Mouse (Mus musculus): ENCODE results near the gene Khdc4.
"Not testable (repeated sequence)": the region's sequence is repeated elsewhere in the genome, so short reads cannot be mapped to it uniquely, and the experiment has no call there.

Khdc4 gene

GRCm38 (mm10) chr3:88655619-88656018 is 30.0 kb upstream of the Khdc4 start:
- no peak for DNase-seq (ENCODE audit: low spot score in 2 of 2)

GRCm38 (mm10) chr3:88658441-88659127 is 27.0 kb upstream of the Khdc4 start:
- DNase-seq (ENCODE audit: low spot score in 2 of 2): no peak

DNA sequence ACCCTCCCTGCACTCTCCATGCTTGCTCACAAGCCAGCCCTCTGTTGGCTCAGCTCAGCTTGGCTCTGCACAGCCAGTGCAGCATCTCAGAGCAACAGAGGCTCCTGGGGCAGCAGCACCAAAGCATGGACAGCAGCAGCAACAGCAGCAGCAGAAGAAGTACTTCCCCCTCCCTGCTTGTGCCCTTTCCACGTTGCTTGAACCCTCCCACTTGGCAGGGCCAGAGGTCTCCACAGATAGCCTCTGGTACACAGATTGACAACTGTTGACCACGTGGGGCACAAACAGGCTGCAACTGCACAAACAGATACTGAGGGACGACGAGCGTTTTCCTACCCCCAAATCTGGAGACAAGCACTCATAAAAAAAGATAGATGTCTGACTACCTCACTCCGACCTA is 25.8 kb upstream of the Khdc4 start:
- no peak for DNase-seq (ENCODE audit: low spot score in 2 of 2)

DNA sequence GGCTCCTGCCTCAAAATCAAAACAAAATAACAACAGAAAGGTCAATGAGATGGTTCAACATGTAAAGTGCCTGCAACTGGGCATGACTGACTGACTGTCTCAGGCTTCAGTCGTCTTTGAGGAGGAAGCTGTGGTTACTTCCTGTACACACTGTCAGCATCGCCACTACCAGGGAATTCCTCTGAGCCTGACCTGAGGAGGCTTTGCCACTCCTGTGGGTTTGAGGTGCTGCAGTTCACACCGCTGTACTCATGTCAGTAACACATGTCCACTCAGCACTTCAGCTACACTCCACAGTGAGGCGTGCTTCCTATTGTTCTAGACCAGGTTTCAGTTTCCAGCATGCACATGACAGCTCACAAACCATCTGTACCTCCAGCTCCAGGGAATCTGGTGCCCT is 21.5 kb upstream of the Khdc4 start:
- no peak for DNase-seq (ENCODE audit: low spot score in 2 of 2)

- DNase-seq (ENCODE audit: low spot score in 2 of 2): peak in 1 of 2 experiments; percentile 46
Observed at GRCm38 (mm10) chr3:88677399-88677798, 8.2 kb upstream of the Khdc4 start.

DNA sequence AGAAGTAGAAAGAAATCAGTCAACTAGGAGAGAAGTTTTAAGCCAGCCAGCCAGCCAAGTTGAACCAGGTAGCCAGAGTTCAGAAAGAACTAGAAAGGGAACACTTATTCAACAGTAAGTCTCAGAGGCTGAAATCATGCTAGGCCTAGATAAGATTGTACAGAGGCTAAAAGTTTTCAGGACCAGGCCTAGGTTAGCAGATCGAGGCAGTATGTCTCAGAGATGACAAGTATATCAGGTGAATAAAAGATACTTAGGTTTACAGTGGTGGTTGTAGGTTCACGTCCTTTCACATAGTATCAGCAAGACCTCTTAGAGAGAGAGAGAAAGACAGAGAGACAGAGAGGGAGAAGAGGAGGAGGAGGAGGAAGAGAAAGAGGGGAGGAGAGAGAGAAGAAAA is 1.8 kb upstream of the Khdc4 start:
- no peak for DNase-seq (ENCODE audit: low spot score in 2 of 2)

DNA sequence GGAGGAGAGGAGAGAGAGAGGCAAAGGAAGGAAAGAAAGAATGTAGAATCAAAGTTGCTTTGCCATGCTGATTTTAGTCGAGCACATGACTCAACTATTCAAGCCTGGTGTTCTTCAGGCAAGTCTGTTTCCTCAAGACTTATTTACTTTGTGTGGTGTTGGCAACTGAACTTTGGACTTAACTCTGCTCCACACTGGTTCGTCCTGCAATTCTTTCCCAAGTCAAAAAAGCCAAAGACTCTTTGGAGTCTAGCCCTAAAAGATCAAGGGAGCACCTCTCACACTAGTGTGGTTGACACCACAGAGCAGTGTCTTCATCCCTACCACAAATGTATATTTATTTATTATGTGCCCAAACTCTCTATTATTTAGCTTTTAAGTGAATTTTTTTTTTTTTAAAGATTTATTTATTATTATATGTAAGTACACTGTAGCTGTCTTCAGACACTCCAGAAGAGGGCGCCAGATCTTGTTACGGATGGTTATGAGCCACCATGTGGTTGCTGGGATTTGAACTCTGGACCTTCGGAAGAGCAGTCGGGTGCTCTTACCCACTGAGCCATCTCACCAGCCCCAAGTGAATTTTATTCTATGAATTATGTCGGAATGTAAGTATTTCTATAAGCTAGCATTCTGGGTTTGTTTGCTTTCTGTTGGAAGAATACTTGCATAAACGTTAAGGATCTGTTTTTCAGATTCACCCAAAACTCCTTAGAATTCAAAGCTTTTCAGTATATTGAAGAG is 1.2 kb upstream of the Khdc4 start:
- DNase-seq (ENCODE audit: low spot score in 2 of 2): no peak

DNA sequence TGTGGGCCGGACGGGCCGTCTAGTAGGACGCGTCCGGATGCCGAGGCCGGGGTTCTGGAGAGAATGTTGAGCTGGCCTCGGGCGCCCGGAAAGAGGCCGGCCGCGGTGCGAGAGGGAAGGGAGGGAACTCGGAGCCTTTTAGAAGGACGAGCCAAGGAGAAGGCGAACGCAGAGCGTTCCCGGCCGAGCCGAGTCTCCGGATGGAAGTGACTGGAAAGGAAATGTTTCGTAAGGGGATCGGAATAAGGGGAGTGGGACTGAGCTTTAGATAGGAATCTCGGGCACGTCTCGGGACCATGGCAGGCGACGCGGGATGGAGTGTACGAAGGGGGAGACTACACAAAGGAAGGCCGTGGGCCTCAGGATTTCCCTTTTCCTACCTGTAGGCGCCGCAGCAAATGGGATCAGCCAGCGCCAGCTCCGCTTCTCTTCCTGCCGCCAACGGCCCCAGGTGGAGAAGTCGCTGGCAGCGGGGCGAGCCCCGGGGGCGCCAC is 402 bp downstream of the Khdc4 start:
- DNase-seq (ENCODE audit: low spot score in 2 of 2): peak; percentile 25 to 47

DNA sequence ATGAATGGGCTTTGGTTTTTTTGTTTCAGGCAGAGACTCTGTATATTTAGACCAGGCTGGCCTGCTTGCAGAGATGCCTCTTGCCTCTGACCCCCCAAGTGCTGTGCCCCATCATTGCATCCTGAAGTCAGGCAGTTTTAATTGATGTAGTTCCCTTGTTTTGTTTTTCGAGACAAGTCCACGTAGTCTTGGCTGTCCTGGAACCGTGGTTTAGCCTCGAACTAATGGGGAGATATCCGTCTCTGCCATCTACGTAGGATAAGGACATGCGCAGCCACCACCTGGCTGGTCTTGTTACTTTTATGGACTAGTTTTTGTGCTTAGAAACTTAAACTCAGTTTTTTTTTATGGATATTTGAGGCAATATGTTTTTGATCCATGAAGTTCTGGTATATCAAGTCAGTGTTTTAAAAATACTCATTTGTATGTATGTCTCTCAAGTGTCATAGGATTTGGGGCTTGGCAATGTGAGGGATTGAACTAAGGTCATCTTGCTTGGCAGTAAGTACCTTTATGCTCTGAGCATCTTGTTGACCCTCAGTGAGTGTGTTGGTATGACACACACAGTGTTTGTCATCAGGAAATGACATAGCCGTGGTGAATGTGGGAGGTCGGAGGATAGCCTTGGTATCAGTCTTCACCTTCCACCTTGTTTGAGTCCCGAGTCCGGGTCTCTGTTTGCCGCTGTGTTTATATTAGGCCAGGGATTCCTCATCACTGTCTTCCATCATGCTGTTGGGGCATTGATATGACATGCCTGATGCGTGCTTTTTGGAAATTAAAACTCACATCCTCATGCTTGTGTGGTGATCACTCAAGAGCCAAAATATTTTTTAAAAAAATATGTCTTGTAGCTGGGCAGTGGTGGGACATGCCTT is 1.4 kb downstream of the Khdc4 start:
- no peak for DNase-seq (ENCODE audit: low spot score in 2 of 2)

GRCm38 (mm10) chr3:88689079-88689478 is 3.5 kb downstream of the Khdc4 start:
- no peak for DNase-seq (ENCODE audit: low spot score in 2 of 2)

DNA sequence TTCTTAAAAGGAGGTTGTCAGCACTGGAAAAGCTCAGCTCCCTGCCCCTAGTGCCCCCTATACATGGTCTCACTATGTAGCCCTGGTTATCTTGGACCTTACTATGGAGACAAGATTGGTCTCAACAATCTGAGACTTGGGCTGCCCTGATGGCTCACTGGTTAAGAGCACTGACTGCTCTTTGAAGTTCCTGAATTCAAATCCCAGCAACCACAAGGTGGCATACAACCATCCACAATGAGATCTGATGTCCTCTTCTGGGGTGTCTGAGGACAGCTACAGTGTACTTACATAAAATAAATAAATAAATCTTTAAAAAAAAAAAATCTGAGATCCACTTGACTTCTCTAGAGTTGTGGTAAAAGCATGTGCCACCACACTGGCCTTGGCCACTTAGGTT is 9.9 kb downstream of the Khdc4 start:
- DNase-seq (ENCODE audit: low spot score in 2 of 2): no peak

DNA sequence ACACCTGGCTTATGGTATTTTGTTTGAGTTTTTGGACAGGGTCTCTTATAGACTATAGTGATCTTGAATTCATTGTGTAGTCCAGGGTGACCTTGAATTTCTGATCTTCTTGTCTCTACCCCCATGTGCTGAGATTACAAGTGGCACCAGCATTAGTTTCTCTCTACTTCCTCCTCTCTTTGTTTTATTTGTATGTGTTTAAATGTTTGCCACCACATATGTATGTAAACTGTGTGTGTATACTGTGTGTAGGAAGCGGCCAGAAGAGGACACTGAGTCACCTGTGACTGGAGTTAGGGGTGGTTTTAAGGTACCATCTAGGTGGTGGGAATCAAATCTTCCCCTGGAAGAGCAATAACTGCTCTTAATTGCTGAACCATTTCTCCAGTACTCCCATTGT is 12.4 kb downstream of the Khdc4 start:
- DNase-seq (ENCODE audit: low spot score in 2 of 2): no peak

DNA sequence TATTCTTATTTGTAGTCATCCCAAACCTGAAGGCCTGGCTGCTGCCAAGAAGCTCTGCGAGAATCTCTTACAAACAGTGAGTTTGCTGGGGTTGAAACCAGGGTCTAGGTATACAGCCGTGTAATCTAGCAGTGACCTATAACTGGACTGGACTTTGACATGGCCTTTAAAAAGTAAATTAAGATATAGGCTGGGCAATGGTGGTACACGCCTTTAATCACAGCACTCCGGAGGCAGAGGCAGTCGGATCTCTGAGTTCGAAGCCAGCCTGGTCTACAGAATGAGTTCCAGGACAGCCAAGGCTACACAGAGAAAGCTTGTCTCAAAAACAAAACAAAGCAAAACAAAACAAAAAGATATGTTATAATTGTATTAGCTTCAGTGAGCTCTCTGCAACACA is 13.2 kb downstream of the Khdc4 start:
- DNase-seq (ENCODE audit: low spot score in 2 of 2): no peak

- DNase-seq (ENCODE audit: low spot score in 2 of 2): no peak
Observed at GRCm38 (mm10) chr3:88700247-88700646, 14.6 kb downstream of the Khdc4 start.

- no peak for DNase-seq (ENCODE audit: low spot score in 2 of 2)
Observed at GRCm38 (mm10) chr3:88701222-88701621, 15.6 kb downstream of the Khdc4 start.

DNA sequence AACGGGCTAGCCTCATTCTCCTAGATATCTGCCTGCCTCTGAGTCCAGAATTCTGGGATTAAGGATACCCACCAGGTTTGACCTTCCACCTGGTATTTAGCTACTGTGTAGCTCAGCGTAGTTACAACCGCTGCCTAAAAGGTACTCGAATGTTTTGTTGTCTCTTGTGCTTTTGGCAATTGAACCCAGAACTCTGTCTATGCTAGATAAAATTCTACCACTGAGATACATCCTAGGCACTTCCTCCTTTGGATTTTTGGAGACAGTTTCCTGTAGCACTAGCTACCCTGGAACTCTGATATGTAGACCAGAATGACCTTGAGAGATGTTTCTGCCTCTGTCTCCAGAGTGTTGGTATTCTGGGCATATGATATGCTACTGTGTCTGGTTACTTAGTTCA is 28.1 kb downstream of the Khdc4 start:
- DNase-seq (ENCODE audit: low spot score in 2 of 2): no peak

- no peak for DNase-seq (ENCODE audit: low spot score in 2 of 2)
Observed at GRCm38 (mm10) chr3:88714725-88715124, 29.1 kb downstream of the Khdc4 start.

DNA sequence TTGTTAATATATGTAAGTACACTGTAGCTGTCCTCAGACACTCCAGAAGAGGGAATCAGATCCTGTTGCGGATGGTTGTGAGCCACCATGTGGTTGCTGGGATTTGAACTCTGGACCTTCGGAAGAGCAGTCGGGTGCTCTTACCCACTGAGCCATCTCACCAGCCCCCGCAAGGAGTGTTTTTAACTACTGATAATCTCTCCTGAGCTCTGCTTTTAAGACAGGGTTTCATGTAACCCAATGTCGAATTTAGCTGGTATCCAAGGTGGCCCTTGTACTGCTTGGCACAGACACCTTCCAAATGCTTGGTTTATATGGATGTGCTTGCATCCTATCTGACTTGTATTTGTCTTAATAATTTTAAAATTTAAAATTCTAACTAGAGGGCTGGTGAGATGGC is 30.1 kb downstream of the Khdc4 start:
- DNase-seq (ENCODE audit: low spot score in 2 of 2): not testable (repeated sequence)

DNA sequence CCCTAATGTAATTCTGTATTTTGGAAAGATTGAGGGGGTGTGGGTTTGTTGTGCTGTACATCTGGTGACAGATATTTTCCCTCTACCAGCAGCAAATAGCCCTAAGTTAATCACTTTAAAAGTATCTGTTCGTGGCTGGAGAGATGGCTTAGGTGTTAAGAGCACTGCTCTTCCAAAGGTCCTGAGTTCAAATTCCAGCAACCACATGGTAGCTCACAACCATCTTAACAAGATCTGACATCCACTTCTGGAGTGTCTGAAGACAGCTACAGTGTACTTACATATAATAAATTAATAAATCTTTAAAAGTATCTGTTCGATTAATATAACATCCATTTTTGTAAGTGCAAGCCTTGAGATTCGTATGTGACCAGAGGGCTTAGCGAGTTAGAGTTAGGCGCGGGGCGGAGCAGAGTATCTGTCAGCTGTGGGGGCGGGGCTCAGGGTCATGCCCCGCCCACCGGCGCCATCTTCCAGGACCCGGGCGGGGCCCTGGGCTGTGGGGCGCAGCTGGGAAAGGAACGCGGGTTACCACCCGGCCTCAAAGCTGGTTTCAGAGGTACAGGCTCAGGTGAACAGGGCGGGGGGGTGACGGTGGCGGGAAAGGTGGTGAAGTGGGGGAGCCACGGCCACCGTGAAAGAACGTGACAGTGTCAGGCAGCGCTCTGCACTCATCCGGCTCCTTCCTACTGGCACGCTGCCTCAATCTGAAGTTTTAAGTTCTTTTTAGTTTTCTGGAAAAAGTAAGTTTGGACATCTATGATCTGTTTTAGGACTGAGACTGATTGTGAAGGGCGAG is 31.0 kb downstream of the Khdc4 start, which contains the start of gene Rit1:
TSS of gene Rit1 (plus strand) at position 440 of the 799 bp plus-strand sequence.
- peak; percentile 68 to 76 for DNase-seq (ENCODE audit: low spot score in 2 of 2)

GRCm38 (mm10) chr3:88717198-88717798 is 31.7 kb downstream of the Khdc4 start:
- DNase-seq (ENCODE audit: low spot score in 2 of 2): peak; percentile 28 to 33

DNA sequence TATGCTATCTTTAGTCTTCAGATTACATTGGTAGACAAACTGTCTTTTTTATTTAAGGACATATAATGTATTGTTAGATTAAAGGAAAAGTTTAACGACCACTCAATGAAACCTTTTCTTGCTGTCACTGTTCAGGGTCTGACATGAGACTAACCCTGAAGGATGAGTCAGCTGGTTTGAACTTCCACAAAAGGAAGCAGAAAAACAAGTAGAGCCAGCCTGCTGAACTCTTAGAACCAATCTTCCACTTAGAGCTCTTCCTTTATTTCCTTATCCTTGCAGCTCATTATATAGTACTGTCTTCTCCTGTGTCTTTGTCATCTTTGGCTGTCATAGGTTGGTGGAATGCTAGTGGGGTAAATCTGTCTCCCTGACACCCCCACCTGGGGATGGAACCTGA is 32.2 kb downstream of the Khdc4 start:
- no peak for DNase-seq (ENCODE audit: low spot score in 2 of 2)
